Mouse (Mus musculus): ENCODE measurements at regions not wholly inside any gene's neighbourhood (a gene's known extent, or its start where the extent isn't known, plus 50 kb on each side); places are given as distances from the start of the nearest gene placed in this dataset.

DNA sequence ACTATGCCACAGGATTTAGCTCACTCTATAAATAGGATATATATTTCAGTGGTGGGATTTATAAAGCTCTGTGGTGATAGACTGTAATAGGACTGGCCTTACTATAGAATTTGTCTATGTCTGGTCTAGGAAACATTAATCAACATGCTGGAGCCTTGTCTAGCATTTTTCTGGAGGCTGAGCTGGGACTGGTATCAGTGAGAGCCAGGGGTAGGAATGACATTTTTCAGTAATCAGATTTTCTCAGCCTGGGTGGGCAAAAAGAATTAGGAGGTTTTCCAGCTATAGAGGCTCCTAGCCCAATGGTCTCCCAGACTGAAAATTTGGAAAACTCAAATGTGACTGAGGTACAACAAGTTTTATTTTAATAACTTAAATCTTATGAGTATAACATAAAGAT, 142.3 kb upstream of the Adra1d start:
- no peak for TF ChIP-seq CTCF (IDR thresholded peaks at IDR 0.05)
- TF ChIP-seq EP300 (IDR thresholded peaks at IDR 0.05) = no peak
- Histone ChIP-seq H3K4me3 (ENCODE audit: low read depth, low read length) (no peak overlapping the region), H3K9ac (replicated peaks; ENCODE audit: low read depth) (no peak overlapping the region), H3K27me3 (replicated peaks; ENCODE audit: insufficient read depth, low read length) (no peaks in the 10 kb centered on the region), H3K27ac (ENCODE audit: low read length) (no peak overlapping the region), H3K4me2 (replicated peaks; ENCODE audit: low read depth, low read length) (no peak overlapping the region), H3K36me3 (ENCODE audit: insufficient read depth, low read length) (no peaks in the 10 kb centered on the region), H3K4me1 (ENCODE audit: insufficient read depth, low read depth, low read length) (no peaks in the 10 kb centered on the region), H3K9me3 (ENCODE audit: low read length) (no peaks in the 10 kb centered on the region)
- DNase-seq (ENCODE audit: low spot score) (no peak), ATAC-seq (no peak)

DNA sequence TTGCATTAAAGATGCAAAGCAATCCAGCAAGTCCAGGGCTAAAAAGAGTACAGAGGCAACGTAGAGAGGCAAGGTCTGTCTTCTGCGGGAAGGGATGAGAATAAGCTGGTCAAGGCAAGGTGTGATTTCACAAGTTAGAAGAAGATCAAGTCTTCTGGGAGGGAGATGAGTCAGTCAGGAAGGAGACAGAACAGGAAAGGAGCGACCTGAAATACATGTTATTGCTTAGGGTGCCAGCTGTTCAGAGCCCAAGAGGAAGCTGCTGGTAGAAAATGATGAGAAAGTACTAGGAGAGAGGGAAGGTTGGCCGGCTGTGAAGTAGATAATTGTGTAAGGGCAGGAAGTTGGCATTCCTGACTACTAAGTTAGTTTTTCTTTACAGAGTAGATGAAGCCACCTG, 140.1 kb upstream of the Adra1d start:
- TF ChIP-seq CTCF (IDR thresholded peaks at IDR 0.05) = no peak
- TF ChIP-seq EP300 (IDR thresholded peaks at IDR 0.05) = no peak
- Histone ChIP-seq H3K27me3 (replicated peaks; ENCODE audit: insufficient read depth, low read length) (no peaks in the 10 kb centered on the region), H3K27ac (ENCODE audit: low read length) (no peak overlapping the region), H3K36me3 (ENCODE audit: insufficient read depth, low read length) (no peaks in the 10 kb centered on the region), H3K4me3 (ENCODE audit: low read depth, low read length) (no peak overlapping the region), H3K9ac (replicated peaks; ENCODE audit: low read depth) (no peak overlapping the region), H3K9me3 (ENCODE audit: low read length) (no peaks in the 10 kb centered on the region), H3K4me1 (ENCODE audit: insufficient read depth, low read depth, low read length) (no peaks in the 10 kb centered on the region), H3K4me2 (replicated peaks; ENCODE audit: low read depth, low read length) (no peak overlapping the region)
- WGBS = 68% methylated on average over 4 of the region's 4 CpGs
- ATAC-seq (no peak), DNase-seq (ENCODE audit: low spot score) (no peak)

DNA sequence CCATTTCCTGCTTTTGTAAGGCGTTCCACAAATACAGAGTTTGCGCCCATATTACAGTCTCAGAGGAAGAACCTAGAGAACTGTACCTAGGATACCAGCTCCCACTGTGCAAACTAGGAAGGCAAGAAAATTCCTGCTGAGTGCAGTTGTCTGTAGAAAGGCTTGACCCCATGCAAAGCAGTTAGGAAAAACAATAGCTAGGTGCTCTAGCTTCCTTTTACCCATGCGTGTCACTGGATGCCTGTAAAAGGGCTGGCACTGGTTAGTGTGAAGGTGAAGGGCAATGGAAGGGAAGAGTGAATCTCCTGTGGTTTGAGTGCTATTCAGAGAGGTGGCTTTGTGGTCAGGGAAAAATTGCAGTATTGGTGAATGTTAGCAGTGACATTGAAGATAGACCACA, 137.7 kb upstream of the Adra1d start:
- H3K9me3 ChIP-seq (ENCODE audit: low read length) = no peaks in the 10 kb centered on the region
- TF ChIP-seq CTCF (IDR thresholded peaks at IDR 0.05) (no peak), EP300 (IDR thresholded peaks at IDR 0.05) (no peak)
- no peaks in the 10 kb centered on the region for H3K4me1 ChIP-seq (ENCODE audit: insufficient read depth, low read depth, low read length)
- H3K9ac ChIP-seq (replicated peaks; ENCODE audit: low read depth) = no peak overlapping the region
- WGBS = 69% methylated on average over 3 of the region's 3 CpGs
- no peak for ATAC-seq
- DNase-seq (ENCODE audit: low spot score) = no peak
- H3K36me3 ChIP-seq (ENCODE audit: insufficient read depth, low read length) = no peaks in the 10 kb centered on the region
- H3K27me3 ChIP-seq (replicated peaks; ENCODE audit: insufficient read depth, low read length) = no peaks in the 10 kb centered on the region
- H3K27ac ChIP-seq (ENCODE audit: low read length) = no peak overlapping the region
- no peak overlapping the region for H3K4me2 ChIP-seq (replicated peaks; ENCODE audit: low read depth, low read length)
- no peak overlapping the region for H3K4me3 ChIP-seq (ENCODE audit: low read depth, low read length)

DNA sequence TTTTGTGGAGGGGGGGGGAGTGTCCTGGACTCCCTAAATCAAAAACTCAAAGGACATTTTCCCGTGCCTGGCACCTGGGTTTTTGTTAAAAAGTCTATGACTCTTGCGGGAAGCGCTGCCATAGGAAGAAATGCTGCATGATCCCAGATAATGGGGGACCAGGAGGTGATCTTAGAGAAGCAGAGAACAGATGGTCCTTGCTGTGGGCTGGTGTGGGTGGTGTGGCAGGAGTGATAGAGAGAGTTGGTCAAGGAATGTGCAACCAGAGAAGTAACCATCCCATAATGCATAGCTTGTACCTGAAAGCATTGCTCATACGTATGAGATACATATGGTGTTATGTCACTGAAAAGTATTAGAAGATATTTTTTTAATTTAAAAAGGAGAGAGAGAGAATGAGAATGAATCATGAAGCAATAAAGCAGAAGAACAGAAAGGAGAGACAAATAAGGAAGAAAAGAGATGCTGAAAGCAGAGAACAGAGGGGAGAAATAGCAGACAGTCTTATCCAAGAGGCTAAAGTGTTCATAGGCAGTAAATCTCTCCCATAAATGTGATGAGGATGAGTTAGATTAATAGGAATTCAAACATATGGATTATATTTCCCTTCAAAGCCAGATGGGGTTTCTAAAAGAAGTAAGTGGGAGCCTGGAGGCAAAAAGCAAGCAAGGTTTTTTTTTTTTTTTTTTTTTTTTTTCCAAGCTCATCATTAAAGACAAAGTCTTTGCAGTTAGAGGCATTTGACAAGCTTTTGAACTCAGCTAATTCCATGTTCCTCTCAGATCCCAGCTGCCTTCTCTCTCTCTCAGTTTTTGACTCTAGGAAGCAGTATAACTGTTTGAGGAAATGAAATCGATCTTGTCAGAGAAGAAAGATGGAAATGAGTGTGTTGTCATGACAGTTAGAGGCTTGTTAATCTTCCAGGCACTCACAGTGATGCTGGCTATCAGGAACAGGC, 136.2 kb upstream of the Adra1d start:
- Histone ChIP-seq H3K27me3 (replicated peaks; ENCODE audit: insufficient read depth, low read length) (no peaks in the 10 kb centered on the region), H3K27ac (ENCODE audit: low read length) (no peak overlapping the region), H3K4me1 (ENCODE audit: insufficient read depth, low read depth, low read length) (no peaks in the 10 kb centered on the region), H3K4me3 (ENCODE audit: low read depth, low read length) (no peak overlapping the region), H3K4me2 (replicated peaks; ENCODE audit: low read depth, low read length) (no peak overlapping the region), H3K9ac (replicated peaks; ENCODE audit: low read depth) (no peak overlapping the region), H3K9me3 (ENCODE audit: low read length) (no peaks in the 10 kb centered on the region), H3K36me3 (ENCODE audit: insufficient read depth, low read length) (no peaks in the 10 kb centered on the region)
- TF ChIP-seq EP300 (IDR thresholded peaks at IDR 0.05) (no peak), CTCF (IDR thresholded peaks at IDR 0.05) (no peak)
- DNase-seq (ENCODE audit: low spot score) (no peak), ATAC-seq (no peak)
- 69% methylated on average over 5 of the region's 5 CpGs for WGBS

DNA sequence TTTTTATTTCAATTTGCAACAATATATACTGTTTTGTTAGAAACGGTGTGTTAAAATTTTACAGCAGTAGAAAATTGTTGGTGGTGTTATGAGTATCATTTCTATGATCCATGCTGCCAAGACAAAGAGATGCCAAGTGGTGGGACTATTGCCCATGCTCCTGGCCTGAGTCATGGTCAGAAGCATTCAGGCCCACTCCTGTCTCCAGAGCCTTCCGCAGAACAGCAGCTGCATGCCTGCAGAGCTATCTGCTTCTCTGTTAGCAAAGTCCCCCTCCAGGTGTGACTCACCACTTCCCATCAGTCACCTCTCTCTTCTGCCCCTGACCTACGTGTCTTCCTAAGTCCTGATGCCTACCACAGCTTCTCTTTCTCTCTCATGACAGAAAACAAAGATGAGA, 134.2 kb upstream of the Adra1d start:
- H3K4me3 ChIP-seq (ENCODE audit: low read depth, low read length) = no peak overlapping the region

DNA sequence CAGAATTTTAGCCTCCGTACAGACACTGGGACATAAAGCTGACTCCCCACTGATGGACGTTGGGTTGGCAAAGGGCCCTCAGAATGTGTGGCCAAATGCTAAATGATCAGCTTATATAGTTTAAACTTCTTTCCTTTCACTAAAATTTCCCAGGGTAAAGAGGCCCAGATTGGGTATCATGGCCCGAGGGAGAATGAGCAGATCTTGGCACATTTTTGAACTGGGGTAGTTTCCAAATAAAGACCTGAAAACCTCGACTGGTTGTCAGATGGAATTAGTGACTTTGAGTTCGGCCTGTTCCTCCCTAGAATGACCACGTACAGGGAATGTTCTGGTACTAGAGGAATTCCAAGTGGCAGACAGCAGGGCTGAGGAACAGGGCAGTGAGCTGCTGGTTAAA, 127.9 kb upstream of the Adra1d start:
- Histone ChIP-seq H3K9ac (replicated peaks; ENCODE audit: low read depth) (no peak overlapping the region), H3K4me2 (replicated peaks; ENCODE audit: low read depth, low read length) (no peak overlapping the region), H3K4me1 (ENCODE audit: insufficient read depth, low read depth, low read length) (no peaks in the 10 kb centered on the region), H3K4me3 (ENCODE audit: low read depth, low read length) (no peak overlapping the region), H3K27me3 (replicated peaks; ENCODE audit: insufficient read depth, low read length) (no peaks in the 10 kb centered on the region), H3K9me3 (ENCODE audit: low read length) (no peaks in the 10 kb centered on the region), H3K27ac (ENCODE audit: low read length) (no peak overlapping the region), H3K36me3 (ENCODE audit: insufficient read depth, low read length) (no peaks in the 10 kb centered on the region)
- no peak for TF ChIP-seq CTCF (IDR thresholded peaks at IDR 0.05)
- TF ChIP-seq EP300 (IDR thresholded peaks at IDR 0.05) = no peak
- WGBS = 52% methylated on average over 6 of the region's 6 CpGs
- no peak for ATAC-seq
- no peak for DNase-seq (ENCODE audit: low spot score)

More for the DNA sequence above, 134.2 kb upstream of the Adra1d start:
- Histone ChIP-seq H3K27me3 (replicated peaks; ENCODE audit: insufficient read depth, low read length) (no peaks in the 10 kb centered on the region), H3K4me2 (replicated peaks; ENCODE audit: low read depth, low read length) (no peak overlapping the region), H3K4me1 (ENCODE audit: insufficient read depth, low read depth, low read length) (no peaks in the 10 kb centered on the region), H3K36me3 (ENCODE audit: insufficient read depth, low read length) (no peaks in the 10 kb centered on the region), H3K9me3 (ENCODE audit: low read length) (no peaks in the 10 kb centered on the region), H3K27ac (ENCODE audit: low read length) (no peak overlapping the region), H3K9ac (replicated peaks; ENCODE audit: low read depth) (no peak overlapping the region)
- 57% methylated on average over 3 of the region's 3 CpGs for WGBS
- ATAC-seq (no peak), DNase-seq (ENCODE audit: low spot score) (no peak)
- no peak for TF ChIP-seq EP300 (IDR thresholded peaks at IDR 0.05)
- TF ChIP-seq CTCF (IDR thresholded peaks at IDR 0.05) = no peak

Measured in lung, postnatal 0 days (tissue).